Mouse (Mus musculus): Measurements from ENCODE around the gene Zfp382. TPM values are rescaled to one million over a fixed set of nuclear protein-coding genes. Genes with fewer than 3 reads are reported as not detected.
"Not testable (repeated sequence)": the region's sequence is repeated elsewhere in the genome, so short reads cannot be mapped to it uniquely, and the experiment has no call there.

Gene Zfp382
- total and polyA plus RNA-seq, 3 experiments = 0.07 to 4.2 (median 2.5) TPM

- DNase-seq = no peak
Measured at GRCm38 (mm10) chr7:30147011-30147410, 25.3 kb downstream of the Zfp382 start.

GRCm38 (mm10) chr7:30154040-30154439 lies 32.3 kb downstream of the Zfp382 start:
- no peak for DNase-seq

GRCm38 (mm10) chr7:30155507-30155906 lies 33.8 kb downstream of the Zfp382 start:
- DNase-seq = no peak

- DNase-seq = no peak
Measured at GRCm38 (mm10) chr7:30163113-30163512, 41.4 kb downstream of the Zfp382 start.

- DNase-seq = no peak
Measured at GRCm38 (mm10) chr7:30164745-30165144, 43.0 kb downstream of the Zfp382 start.

GRCm38 (mm10) chr7:30168914-30169582 lies 47.3 kb downstream of the Zfp382 start:
- no peak for DNase-seq

- DNase-seq = peak; percentile 95
Measured at GRCm38 (mm10) chr7:30169583-30170282, 48.0 kb downstream of the Zfp382 start, which contains the start of gene Zfp146. Gene Zfp146, minus strand, starts transcription at chr7:30169750.

- DNase-seq = no peak
Measured at GRCm38 (mm10) chr7:30170283-30170951, 48.7 kb downstream of the Zfp382 start.

GRCm38 (mm10) chr7:30176474-30176873 lies 54.7 kb downstream of the Zfp382 start:
- no peak for DNase-seq

GRCm38 (mm10) chr7:30178256-30178655 lies 56.5 kb downstream of the Zfp382 start:
- no peak for DNase-seq

- peak; percentile 73 for DNase-seq
Measured at GRCm38 (mm10) chr7:30181308-30181707, 59.6 kb downstream of the Zfp382 start.

- not testable (repeated sequence) for DNase-seq
Measured at GRCm38 (mm10) chr7:30181929-30182328, 60.2 kb downstream of the Zfp382 start.

GRCm38 (mm10) chr7:30183189-30183588 lies 61.4 kb downstream of the Zfp382 start:
- DNase-seq = not testable (repeated sequence)

- DNase-seq = peak; percentile 96
Measured at GRCm38 (mm10) chr7:30183879-30184289, 62.1 kb downstream of the Zfp382 start, which contains the start of gene Cox7a1. Gene Cox7a1, plus strand, starts transcription at chr7:30184144.

Small RNA genes lying within 50 kb of the gene (microRNA-seq; reads per million reads assigned to microRNA genes)
- 0 reads per million in 2 experiments for gene Gm23368

Other genes starting within 250 kb of the Zfp382 start
- 10 to 100 TPM in 1 of 2 experiments, 1 to 10 TPM in 1; 9.7 to 11.1 TPM for gene Zfp27, start 215.4 kb upstream of the Zfp382 start, total RNA-seq (2021)
- 0.90 and 0.91 TPM in 2 replicates for gene Zfp27, start 215.4 kb upstream of the Zfp382 start, polyA plus RNA-seq (2012; rRNA removed)
- gene Zfp383, start 213.7 kb upstream of the Zfp382 start, total RNA-seq (2021) = 1 to 10 TPM; 4.0 to 7.8 TPM
- 0.26 and 0.39 TPM in 2 replicates for gene Zfp383, start 213.7 kb upstream of the Zfp382 start, polyA plus RNA-seq (2012; rRNA removed)
- gene Zfp74, start 167.9 kb upstream of the Zfp382 start, total RNA-seq (2021) = 10 to 100 TPM in 1 of 2 experiments, 1 to 10 TPM in 1; 9.6 to 10.3 TPM
- gene Zfp74, start 167.9 kb upstream of the Zfp382 start, polyA plus RNA-seq (2012; rRNA removed) = 21.1 and 24.4 TPM in 2 replicates
- 1 to 10 TPM; 5.2 to 7.1 TPM for gene Zfp568, start 138.0 kb upstream of the Zfp382 start, total RNA-seq (2021)
- gene Zfp568, start 138.0 kb upstream of the Zfp382 start, polyA plus RNA-seq (2012; rRNA removed) = 1.1 and 1.6 TPM in 2 replicates
- gene Zfp14, start 70.6 kb upstream of the Zfp382 start, total RNA-seq (2021) = 1 to 10 TPM; 2.1 to 2.8 TPM
- 0.81 and 1.7 TPM in 2 replicates for gene Zfp14, start 70.6 kb upstream of the Zfp382 start, polyA plus RNA-seq (2012; rRNA removed)
- 1 to 10 TPM; 1.6 to 2.5 TPM for gene Zfp82, start 49.0 kb upstream of the Zfp382 start, total RNA-seq (2021)
- gene Zfp82, start 49.0 kb upstream of the Zfp382 start, polyA plus RNA-seq (2012; rRNA removed) = 0.06 and 0.11 TPM in 2 replicates
- gene Gm26920, start 31.5 kb upstream of the Zfp382 start, total RNA-seq (2021) = under 1 TPM in 1 of 2 experiments, not detected in 1; 0.73 TPM
- gene Gm26920, start 31.5 kb upstream of the Zfp382 start, polyA plus RNA-seq (2012; rRNA removed) = not detected in 2 replicates
- gene Zfp566, start 31.4 kb upstream of the Zfp382 start, total RNA-seq (2021) = 1 to 10 TPM; 2.2 to 2.6 TPM
- 1.5 and 1.6 TPM in 2 replicates for gene Zfp566, start 31.4 kb upstream of the Zfp382 start, polyA plus RNA-seq (2012; rRNA removed)
- gene Zfp260, start 27.2 kb upstream of the Zfp382 start, total RNA-seq (2021) = 10 to 100 TPM; 35.4 to 39.5 TPM
- gene Zfp260, start 27.2 kb upstream of the Zfp382 start, polyA plus RNA-seq (2012; rRNA removed) = 6.2 and 9.7 TPM in 2 replicates
- gene Zfp146, start 47.8 kb downstream of the Zfp382 start, total RNA-seq (2021) = 10 to 100 TPM; 45.7 to 52.1 TPM
- 2.2 and 2.5 TPM in 2 replicates for gene Zfp146, start 47.8 kb downstream of the Zfp382 start, polyA plus RNA-seq (2012; rRNA removed)
- gene Cox7a1, start 62.2 kb downstream of the Zfp382 start, total RNA-seq (2021) = 100 to 1,000 TPM; 353 to 482 TPM
- 27.2 and 28.9 TPM in 2 replicates for gene Cox7a1, start 62.2 kb downstream of the Zfp382 start, polyA plus RNA-seq (2012; rRNA removed)
- 100 to 1,000 TPM; 629 to 666 TPM for gene Capns1, start 76.9 kb downstream of the Zfp382 start, total RNA-seq (2021)
- gene Capns1, start 76.9 kb downstream of the Zfp382 start, polyA plus RNA-seq (2012; rRNA removed) = 1,680 and 2,038 TPM in 2 replicates
- 10 to 100 TPM; 74.2 to 84.9 TPM for gene Polr2i, start 110.0 kb downstream of the Zfp382 start, total RNA-seq (2021)
- 77.0 and 78.9 TPM in 2 replicates for gene Polr2i, start 110.0 kb downstream of the Zfp382 start, polyA plus RNA-seq (2012; rRNA removed)
- gene Tbcb, start 110.3 kb downstream of the Zfp382 start, total RNA-seq (2021) = 100 to 1,000 TPM in 1 of 2 experiments, 10 to 100 TPM in 1; 74.9 to 116 TPM
- 40.3 and 41.9 TPM in 2 replicates for gene Tbcb, start 110.3 kb downstream of the Zfp382 start, polyA plus RNA-seq (2012; rRNA removed)
- not detected for gene Ovol3, start 113.8 kb downstream of the Zfp382 start, total RNA-seq (2021)
- not detected in 2 replicates for gene Ovol3, start 113.8 kb downstream of the Zfp382 start, polyA plus RNA-seq (2012; rRNA removed)
- gene Thap8, start 158.2 kb downstream of the Zfp382 start, total RNA-seq (2021) = not detected
- 0.51 and 0.62 TPM in 2 replicates for gene Thap8, start 158.2 kb downstream of the Zfp382 start, polyA plus RNA-seq (2012; rRNA removed)
- 1 to 10 TPM; 4.8 to 6.1 TPM for gene Wdr62, start 158.5 kb downstream of the Zfp382 start, total RNA-seq (2021)
- gene Wdr62, start 158.5 kb downstream of the Zfp382 start, polyA plus RNA-seq (2012; rRNA removed) = 16.3 and 17.6 TPM in 2 replicates
- 10 to 100 TPM; 27.9 to 28.7 TPM for gene Clip3, start 169.8 kb downstream of the Zfp382 start, total RNA-seq (2021)
- 10.2 and 17.3 TPM in 2 replicates for gene Clip3, start 169.8 kb downstream of the Zfp382 start, polyA plus RNA-seq (2012; rRNA removed)
- gene Alkbh6, start 186.8 kb downstream of the Zfp382 start, total RNA-seq (2021) = 10 to 100 TPM; 57.8 to 73.6 TPM
- gene Alkbh6, start 186.8 kb downstream of the Zfp382 start, polyA plus RNA-seq (2012; rRNA removed) = 276 and 312 TPM in 2 replicates
- 10 to 100 TPM; 18.8 to 34.5 TPM for gene Syne4, start 192.9 kb downstream of the Zfp382 start, total RNA-seq (2021)
- gene Syne4, start 192.9 kb downstream of the Zfp382 start, polyA plus RNA-seq (2012; rRNA removed) = 51.8 and 59.1 TPM in 2 replicates
- 1 to 10 TPM; 1.2 to 1.6 TPM for gene E130208F15Rik, start 199.8 kb downstream of the Zfp382 start, total RNA-seq (2021)
- gene E130208F15Rik, start 199.8 kb downstream of the Zfp382 start, polyA plus RNA-seq (2012; rRNA removed) = 2.0 and 2.7 TPM in 2 replicates
- 10 to 100 TPM in 1 of 2 experiments, 1 to 10 TPM in 1; 9.1 to 18.7 TPM for gene Sdhaf1, start 202.0 kb downstream of the Zfp382 start, total RNA-seq (2021)
- 52.4 and 74.3 TPM in 2 replicates for gene Sdhaf1, start 202.0 kb downstream of the Zfp382 start, polyA plus RNA-seq (2012; rRNA removed)
- gene Lrfn3, start 240.8 kb downstream of the Zfp382 start, total RNA-seq (2021) = 10 to 100 TPM in 1 of 2 experiments, 1 to 10 TPM in 1; 8.2 to 11.9 TPM
- gene Lrfn3, start 240.8 kb downstream of the Zfp382 start, polyA plus RNA-seq (2012; rRNA removed) = 32.9 and 37.6 TPM in 2 replicates